Mouse (Mus musculus): ENCODE data around the gene Rcn1. TPM values are rescaled to one million over a fixed set of nuclear protein-coding genes. Genes with fewer than 3 reads are reported as not detected.

The Rcn1 gene
- total RNA-seq (2022), result 10 to 100 TPM; 30.1 to 33.9 (median 30.5) TPM

GRCm38 (mm10) chr2:105399085-105399891, at the start of gene Rcn1:
Gene Rcn1, minus strand, starts transcription at chr2:105399319.
- DNase-seq (ENCODE audit: low spot score in 2 of 2), result peak in 1 of 2 experiments; percentile 13

DNA sequence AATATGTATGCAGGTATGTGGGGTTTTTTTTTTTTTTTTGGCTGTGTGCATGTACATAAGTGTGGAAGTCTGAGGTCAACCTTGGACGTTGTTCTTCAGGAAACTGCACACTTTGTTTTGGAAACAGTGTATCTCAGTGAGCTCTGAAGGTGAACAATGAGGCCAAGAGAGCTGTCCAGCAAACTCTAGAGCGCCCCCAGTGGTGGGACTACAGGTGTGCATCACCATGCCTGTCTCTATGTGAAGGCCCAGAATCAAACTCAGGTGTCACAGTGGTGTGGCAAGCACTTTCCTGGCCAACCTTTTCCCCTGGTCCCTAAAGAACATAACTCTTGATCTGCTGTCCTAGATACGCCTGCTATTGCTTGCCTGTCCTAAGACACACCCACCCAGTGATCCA, 45.0 kb upstream of the Rcn1 start:
- DNase-seq (ENCODE audit: low spot score in 2 of 2), result no peak

DNA sequence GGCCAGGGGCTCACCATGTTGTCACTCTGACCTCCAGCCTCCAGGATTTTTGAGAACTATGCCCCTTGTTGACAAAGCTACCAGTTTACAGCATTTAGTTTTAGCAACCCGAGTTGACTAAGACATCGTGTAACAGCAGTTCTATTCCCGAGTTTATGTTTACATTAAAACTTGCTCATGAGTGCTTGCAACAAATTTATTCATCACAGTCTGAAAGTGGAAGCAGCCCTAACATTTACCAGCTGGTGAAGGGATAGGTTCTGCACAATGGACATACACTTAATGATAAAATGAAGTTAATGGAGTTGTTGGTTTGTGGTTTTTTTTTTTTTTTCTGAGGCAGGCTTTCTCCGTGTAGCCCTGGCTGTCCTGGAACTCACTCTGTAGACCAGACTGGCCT, 39.9 kb upstream of the Rcn1 start:
- no peak for DNase-seq (ENCODE audit: low spot score in 2 of 2)

DNA sequence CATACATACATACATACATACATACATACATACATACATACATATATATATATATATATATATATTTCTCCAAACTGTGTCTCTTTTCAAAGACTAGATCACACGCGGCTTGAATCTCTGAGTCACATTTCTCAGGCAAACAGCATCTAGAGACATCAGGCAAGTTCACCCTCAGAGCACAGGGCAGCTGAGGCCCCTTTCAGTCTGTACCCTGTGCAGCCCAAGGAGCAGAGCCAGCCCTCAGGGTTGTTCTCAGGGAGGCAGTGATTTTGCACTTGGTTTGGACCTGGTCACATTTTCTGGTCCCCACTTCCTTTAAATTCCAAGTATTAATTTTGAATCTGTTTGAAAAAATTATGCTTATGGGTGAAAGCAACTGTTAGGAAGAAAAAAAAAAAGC, 39.4 kb upstream of the Rcn1 start:
- no peak for DNase-seq (ENCODE audit: low spot score in 2 of 2)

DNA sequence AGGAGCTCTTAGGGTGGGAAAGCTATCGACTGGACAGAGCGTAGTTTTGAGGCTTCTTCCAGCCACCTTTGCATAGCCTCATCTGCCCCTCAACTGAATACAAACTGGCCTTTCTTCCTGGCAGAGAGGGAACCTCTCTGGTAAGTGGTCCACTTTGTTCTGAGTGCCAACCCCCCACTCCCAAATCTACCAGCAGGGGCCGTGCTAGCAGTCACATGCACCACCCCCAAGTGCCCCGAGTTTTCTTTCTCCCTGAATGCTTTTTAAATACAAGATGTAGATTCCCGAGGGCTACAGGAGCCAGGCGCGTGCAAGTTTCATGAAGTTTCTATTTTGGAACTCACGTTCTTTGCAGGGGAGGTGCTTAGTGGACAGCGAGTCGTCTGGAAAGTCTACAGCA, 33.8 kb upstream of the Rcn1 start:
- DNase-seq (ENCODE audit: low spot score in 2 of 2), result no peak

GRCm38 (mm10) chr2:105430373-105430772, 31.3 kb upstream of the Rcn1 start:
- DNase-seq (ENCODE audit: low spot score in 2 of 2), result no peak

GRCm38 (mm10) chr2:105429899-105430298, 30.8 kb upstream of the Rcn1 start:
- no peak for DNase-seq (ENCODE audit: low spot score in 2 of 2)

GRCm38 (mm10) chr2:105428467-105428866, 29.3 kb upstream of the Rcn1 start:
- no peak for DNase-seq (ENCODE audit: low spot score in 2 of 2)

- DNase-seq (ENCODE audit: low spot score in 2 of 2), result peak in 1 of 2 experiments; percentile 22
Measured at GRCm38 (mm10) chr2:105428029-105428428, 28.9 kb upstream of the Rcn1 start.

DNA sequence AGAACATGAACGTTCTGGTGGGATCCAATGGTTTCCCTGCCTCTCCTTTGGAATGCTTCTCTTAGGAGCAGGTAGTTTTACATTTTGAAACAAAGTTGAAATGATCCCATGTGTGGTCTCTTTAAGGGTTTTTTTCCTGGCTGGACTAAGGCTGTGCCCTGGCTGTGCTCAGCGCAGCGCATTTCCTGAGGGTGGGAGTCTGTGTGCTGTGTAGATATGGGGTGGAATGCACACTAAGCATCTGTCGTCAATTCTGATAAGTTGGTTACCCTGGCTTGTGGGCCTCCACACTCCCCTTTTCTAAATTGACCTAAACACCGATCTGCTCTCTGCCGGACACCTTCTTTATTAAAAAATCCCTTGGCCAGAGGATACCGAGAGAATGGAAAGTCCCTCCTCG, 28.3 kb upstream of the Rcn1 start:
- DNase-seq (ENCODE audit: low spot score in 2 of 2), result no peak

- DNase-seq (ENCODE audit: low spot score in 2 of 2), result no peak
Measured at GRCm38 (mm10) chr2:105418629-105419227, 19.6 kb upstream of the Rcn1 start.

DNA sequence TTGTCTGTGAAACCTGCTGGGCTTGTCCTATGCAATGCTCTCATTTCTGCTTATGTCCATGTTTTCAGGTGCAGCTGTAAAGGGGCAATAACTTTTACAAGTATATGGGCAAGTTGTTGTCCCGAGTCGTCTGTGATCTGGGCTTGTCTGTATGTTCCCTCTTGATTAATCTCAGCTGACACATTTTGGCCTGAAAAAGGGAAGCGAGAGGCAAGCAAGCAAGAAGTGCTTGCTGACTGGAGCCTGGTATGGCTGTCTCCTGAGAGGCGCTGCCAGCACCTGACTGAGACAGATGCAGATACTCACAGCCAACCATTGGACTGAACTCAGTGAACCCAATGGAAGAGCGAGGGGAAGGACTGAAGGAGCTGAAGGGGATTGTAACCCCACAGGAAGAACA, 18.5 kb upstream of the Rcn1 start:
- no peak for DNase-seq (ENCODE audit: low spot score in 2 of 2)

GRCm38 (mm10) chr2:105416660-105417348, 17.7 kb upstream of the Rcn1 start:
- DNase-seq (ENCODE audit: low spot score in 2 of 2), result no peak

- peak; percentile 9 to 46 for DNase-seq (ENCODE audit: low spot score in 2 of 2)
Measured at GRCm38 (mm10) chr2:105416046-105416659, 17.0 kb upstream of the Rcn1 start.

DNA sequence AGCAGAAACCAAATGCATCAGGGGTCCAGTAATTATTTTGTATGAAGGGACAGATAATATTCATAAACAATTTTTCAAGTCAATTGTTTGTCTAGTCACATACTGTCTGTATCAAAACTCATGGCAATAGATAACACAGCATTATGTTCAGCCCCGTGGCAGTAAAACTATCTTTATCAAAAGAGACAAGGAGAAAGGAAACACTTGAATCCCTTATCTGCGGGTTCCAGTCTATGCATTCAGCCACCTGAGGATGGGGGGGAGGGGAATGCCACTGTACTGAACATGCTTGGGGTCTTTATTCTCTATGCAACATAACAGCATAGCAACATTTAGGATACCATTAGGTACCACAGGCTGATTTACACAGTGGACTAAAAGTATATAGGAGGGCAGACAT, 15.2 kb upstream of the Rcn1 start:
- no peak for DNase-seq (ENCODE audit: low spot score in 2 of 2)

DNA sequence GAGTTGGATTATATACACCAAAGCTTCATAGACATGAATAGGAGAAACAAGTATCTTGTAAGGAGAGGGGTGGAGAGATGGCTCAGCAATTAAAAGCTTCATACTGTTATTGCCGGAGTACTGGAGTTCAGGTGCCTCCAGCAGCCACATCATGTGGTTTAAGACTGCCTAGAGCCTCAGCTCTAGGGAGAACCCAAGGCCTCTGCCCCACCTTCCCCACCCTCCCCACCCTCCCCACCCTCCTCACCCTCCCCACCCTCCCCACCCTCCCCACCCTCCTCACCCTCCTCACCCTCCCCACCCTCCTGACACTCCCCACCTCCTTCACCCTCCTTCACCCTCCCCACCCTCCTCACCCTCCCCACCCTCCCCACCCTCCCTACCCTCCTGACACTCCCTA, 10.1 kb upstream of the Rcn1 start:
- DNase-seq (ENCODE audit: low spot score in 2 of 2), result no peak

DNA sequence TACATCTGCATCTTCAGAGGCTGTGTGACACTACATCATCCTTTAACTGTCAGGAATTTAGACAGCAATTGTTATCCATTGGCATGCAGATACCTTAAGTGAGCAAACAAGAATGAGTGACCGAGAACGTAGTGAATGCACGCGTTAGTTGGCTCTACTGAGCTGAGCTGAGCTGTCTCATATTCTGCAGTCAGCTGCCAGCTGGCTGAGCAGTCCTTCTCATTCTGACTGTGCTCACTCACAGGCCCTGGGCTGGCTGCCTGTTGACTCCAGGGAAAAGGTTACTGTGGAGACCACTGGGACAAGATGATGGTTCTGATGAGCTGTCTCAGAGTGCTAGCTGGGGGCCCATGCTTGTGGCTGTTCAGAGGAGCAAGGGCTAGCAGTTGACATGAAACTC, 9.4 kb upstream of the Rcn1 start:
- DNase-seq (ENCODE audit: low spot score in 2 of 2), result no peak

GRCm38 (mm10) chr2:105402180-105402579, 3.1 kb upstream of the Rcn1 start:
- no peak for DNase-seq (ENCODE audit: low spot score in 2 of 2)

DNA sequence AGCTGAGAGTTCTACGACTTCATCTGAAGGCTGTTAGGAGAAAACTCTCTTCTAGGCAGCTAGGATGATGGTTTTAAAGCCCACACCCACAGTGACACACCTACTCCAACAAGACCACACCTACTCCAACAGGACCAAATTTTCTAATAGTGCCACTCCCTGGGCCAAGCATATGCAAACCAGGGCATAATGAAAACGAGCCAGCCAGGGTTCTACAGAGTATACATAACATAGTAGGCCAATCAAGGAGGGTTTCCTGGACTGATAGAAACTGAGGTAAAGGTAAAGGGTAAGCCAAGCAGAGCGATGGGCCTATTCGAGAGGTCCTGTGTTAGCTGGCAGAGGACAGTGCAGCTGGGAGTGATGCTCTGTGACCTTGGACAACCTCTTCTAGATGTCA, 1.4 kb upstream of the Rcn1 start:
- no peak for DNase-seq (ENCODE audit: low spot score in 2 of 2)

DNA sequence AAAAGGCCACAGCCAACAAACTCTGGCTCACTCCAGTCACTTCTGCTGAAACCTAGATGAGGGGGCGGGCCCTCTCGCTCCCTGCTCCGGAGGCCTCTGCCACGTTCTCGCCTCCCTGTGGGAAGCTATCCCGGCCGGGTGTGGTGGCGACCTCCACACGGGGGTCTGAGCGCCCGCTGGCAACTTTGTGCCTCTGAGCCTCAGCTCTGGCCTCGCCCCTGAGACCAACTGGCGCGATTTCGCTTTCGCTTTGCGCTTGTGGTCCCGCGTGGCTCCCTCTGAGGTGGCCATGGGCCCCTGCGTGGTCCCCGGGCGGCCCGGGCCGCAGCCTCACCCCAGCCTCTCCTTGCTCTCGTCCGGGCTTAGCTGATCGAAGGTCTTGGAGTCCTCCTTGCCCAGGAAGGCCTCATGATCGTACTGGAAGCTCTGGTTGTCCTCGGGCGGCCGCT, 459 bp downstream of the Rcn1 start:
- DNase-seq (ENCODE audit: low spot score in 2 of 2), result peak in 1 of 2 experiments; percentile 13

DNA sequence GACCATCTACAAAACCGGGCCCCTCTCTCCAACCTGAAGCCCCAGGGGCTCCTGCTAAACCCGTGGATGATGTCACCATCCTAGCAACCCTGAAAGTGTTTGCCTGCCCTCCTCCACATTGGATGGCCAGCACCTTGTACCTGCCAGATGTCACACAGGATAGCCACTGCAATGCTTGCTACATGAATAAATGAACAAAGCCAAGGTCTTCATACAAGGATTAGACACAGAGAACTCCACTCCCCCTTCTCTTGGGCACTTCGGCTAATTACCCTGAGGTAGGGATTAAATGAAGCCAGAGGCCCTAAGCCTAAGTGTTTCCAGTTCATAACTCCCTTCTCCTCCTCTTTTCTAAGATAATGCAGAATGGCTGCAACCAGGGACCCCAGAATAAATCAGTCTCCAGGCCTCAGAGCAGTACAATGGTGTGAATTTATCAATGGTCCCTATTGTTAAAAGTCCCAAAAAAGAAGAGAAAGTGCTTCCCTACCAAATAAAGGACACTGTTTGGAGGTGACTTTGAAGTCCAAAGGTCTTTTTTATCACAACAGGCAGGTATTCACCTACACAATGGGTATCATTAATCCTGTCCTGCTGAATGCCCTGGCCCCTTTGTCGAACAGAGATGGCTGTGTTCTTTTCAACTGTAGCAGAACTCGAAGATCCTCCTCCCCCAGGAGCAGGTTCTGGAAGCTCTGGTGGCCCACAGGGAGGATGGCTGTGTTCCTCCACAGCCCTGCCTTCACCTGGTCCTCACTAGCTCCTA, 1.5 kb downstream of the Rcn1 start:
- no peak for DNase-seq (ENCODE audit: low spot score in 2 of 2)

Measured in left cerebral cortex, adult 8-10 months (tissue).